Mouse (Mus musculus) hindbrain, embryonic 10.5 days (tissue): ENCODE results near the gene Agk. TPM values are rescaled to one million over a fixed set of nuclear protein-coding genes. Genes with fewer than 3 reads are reported as not detected.
A peak's percentile ranks its signal among the peaks of the same experiment; 100 is the strongest.

ENCODE experiments used
- DNase-seq: peaks from one replicate; pipeline ENCODE4 v3.0.0-alpha.2; 2017; ENCODE audit warnings: low spot score
- H3K27ac ChIP-seq: fragments of 300-500 bp; sonication (generic); 2 replicates; pipeline ENCODE4 v1.5.1; 2016; ENCODE audit warnings: mild to moderate bottlenecking, moderate library complexity
- H3K27me3 ChIP-seq: fragments of 300-500 bp; sonication (generic); 2 replicates; pipeline ENCODE4 v1.6.1; 2016; ENCODE audit warnings: mild to moderate bottlenecking; ENCODE audit not compliant: poor library complexity, insufficient read depth, severe bottlenecking
- H3K36me3 ChIP-seq: fragments of 300-500 bp; sonication (generic); 2 replicates; pipeline ENCODE4 v1.6.1; 2016; ENCODE audit warnings: mild to moderate bottlenecking, moderate library complexity
- H3K4me1 ChIP-seq: fragments of 300-500 bp; sonication (generic); replicated peaks from 2 replicates; pipeline ENCODE4 v1.6.1; 2016; ENCODE audit warnings: mild to moderate bottlenecking
- H3K4me3 ChIP-seq: fragments of 300-500 bp; sonication (generic); 2 replicates; pipeline ENCODE4 v1.5.1; 2016; ENCODE audit warnings: mild to moderate bottlenecking, moderate library complexity
- H3K9me3 ChIP-seq: fragments of 300-500 bp; sonication (generic); 2 replicates; pipeline ENCODE4 v1.6.1; 2016; ENCODE audit warnings: mild to moderate bottlenecking, moderate library complexity
- WGBS: fragments of 180-500 bp; shearing (Covaris S2); methylation state at CpG from one replicate; pipeline ENCODE4 v1.1.7; 2016; 5-methylcytosine and 5-hydroxymethylcytosine counted together
- polyA plus RNA-seq: library from polyadenylated mRNA; unstranded; fragments of >200 nt; fragmentation: Nextera tagmentation; extraction: Ambion mirVana; gene quantifications from 2 replicates; pipeline ENCODE4 v1.2.1, GENCODE M21; 2016

The Agk gene
- polyA plus RNA-seq, 1 experiment from 2014 or later: 41.9 TPM

DNA sequence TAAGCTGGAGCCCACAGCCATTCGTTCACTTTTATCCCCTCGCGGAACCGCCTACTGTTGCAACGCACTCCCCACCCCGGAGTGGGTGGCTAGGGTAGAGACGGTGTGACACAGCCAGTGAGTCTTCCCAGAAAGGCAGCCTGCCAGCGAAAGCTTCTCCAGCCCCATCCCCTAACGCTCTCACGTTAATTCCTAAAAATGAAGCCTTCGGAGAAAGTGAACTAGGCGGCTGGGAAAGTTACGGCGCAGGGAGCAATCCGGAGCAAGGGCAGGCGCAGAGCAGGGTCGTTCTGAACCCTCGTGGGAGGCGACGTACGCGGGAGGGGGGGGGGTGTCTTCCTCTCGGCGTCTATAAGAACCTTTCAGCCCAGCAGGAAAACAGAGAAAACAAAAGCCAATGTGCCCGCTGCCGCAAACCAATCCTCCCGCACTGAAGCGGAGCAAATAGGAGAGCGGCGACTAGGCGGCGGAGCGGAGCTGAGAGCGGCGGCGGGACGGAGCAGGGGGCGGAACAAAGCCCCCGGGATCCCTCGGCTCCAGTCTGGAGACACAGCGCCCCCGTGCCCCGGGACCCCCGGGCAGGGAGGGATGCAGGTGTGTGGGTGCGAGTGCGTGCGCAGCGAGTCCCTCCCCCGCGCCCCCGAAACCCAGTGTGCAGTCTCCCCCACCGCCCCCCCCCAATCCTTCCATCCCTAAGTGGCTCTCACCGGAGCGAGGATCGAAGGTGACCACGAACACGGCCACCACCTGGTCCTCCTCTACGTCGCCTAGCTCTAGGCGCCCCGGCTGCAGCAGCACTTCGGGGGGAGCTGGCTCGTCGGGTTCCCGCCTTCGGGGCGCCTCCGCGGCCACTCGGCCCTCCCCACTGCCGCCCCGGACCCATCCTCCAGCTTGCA, 110.4 kb downstream of the Agk start:
- peaks cover 21% of the 10 kb centered on the region for H3K4me1 ChIP-seq
- no peaks in the 10 kb centered on the region for H3K9me3 ChIP-seq
- peaks cover 34% of the 10 kb centered on the region for H3K27me3 ChIP-seq
- peak overlapping the region; percentile 96 for H3K27ac ChIP-seq
- peak; percentile 66 for DNase-seq
- H3K36me3 ChIP-seq: no peaks in the 10 kb centered on the region
- 1% methylated on average over 72 of the region's 72 CpGs for WGBS
- peak overlapping the region; percentile 88 for H3K4me3 ChIP-seq

DNA sequence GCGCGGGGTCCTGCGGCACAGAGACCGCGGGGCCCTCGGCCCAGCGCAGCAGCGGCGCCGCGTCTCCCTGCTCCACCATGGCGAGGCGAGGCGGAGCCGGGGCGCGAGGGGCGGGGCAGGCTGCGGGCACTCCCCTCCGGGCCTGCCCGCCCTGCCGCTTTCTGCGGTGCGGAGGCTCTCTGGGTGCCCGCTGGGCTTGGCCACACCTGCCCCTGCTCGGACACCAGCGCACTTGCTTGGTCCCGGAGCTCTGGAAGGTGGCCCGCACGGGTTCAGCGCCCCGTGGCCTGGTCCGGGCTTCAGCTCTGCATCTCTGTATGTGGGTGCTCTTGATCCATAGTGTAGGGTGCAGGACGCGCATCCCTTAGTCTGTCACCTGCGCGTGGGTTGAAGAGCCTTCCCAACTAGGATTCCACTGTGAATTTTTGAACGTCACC, 111.1 kb downstream of the Agk start, which contains the start of gene E330009J07Rik:
TSS of gene E330009J07Rik (minus strand) at position 89 of the 437 bp plus-strand sequence.
- H3K4me1 ChIP-seq: peaks cover 21% of the 10 kb centered on the region
- H3K9me3 ChIP-seq: no peaks in the 10 kb centered on the region
- H3K27me3 ChIP-seq: peaks cover 37% of the 10 kb centered on the region
- WGBS: under 1% methylated on average over 38 of the region's 38 CpGs
- H3K27ac ChIP-seq: peak within 1 kb of the TSS; percentile 96
- no peaks in the 10 kb centered on the region for H3K36me3 ChIP-seq
- peak within 1 kb of the TSS; percentile 88 for H3K4me3 ChIP-seq
- peak; percentile 78 for DNase-seq

DNA sequence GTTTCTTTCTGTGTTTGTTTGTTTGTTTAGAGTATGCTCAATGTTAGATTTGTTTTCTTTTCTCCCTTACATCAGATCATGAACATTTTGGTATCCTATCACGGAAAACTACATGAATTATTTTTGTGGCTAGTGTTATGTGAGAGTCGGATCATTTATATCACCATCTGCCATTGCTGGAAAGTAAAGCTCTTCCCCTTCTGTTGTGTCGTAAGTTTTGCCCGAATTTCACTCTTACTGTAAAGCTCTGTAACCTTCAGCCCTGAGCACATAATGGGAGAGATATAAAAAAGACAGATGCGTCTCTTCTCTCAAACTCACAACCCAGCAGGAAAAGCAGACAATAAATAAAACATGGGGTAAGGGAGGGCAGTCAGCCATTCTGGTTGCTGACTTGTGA, 114.0 kb downstream of the Agk start, which contains the start of gene Wee2:
TSS of gene Wee2 (plus strand) at position 153 of the 400 bp plus-strand sequence.
- no peak within 1 kb of the TSS for H3K27ac ChIP-seq
- H3K4me3 ChIP-seq: no peak within 1 kb of the TSS
- H3K4me1 ChIP-seq: peaks cover 18% of the 10 kb centered on the region
- H3K9me3 ChIP-seq: no peaks in the 10 kb centered on the region
- DNase-seq: no peak
- H3K36me3 ChIP-seq: no peaks in the 10 kb centered on the region
- 80% methylated on average over 5 of the region's 5 CpGs for WGBS
- H3K27me3 ChIP-seq: peaks cover 51% of the 10 kb centered on the region

DNA sequence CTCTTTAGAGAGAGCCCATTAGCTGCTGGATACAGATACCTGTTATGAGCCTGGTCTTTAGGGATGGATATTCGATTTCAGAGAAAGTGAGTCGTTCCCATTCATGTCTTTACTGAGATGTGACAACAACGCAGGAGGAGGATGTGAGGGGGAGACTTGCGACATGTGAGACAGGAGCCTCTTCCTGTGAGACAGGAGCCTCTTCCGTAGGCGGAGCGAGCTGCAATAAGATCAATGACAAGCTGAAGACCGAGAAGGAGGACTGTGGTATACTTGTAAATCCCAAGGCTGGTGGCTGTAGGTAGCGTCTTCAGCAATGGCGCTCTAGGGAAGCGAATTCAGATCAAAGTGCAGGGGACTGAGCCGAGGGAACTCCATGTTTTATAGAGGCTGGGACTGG, 114.8 kb downstream of the Agk start:
- WGBS: 54% methylated on average over 12 of the region's 12 CpGs

DNA sequence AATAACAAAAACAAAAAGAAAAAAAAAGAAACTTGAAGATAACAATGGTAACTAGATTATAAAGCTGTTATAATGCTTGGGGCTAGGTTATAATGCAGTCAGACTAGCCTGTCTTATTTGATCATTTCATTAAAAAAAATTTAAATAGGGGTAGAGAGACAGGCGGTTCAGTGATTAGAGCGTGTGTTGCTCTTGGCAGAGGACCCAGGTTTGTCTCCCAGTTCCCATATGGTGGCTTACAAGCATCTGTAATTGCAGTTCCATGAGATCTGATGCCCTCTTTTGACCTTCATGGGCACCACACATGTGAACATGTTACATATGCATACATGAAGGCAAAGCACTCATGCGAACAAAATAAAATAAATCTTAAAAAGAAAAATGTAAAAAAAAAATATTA, 116.3 kb downstream of the Agk start:
- Histone ChIP-seq H3K36me3 (no peaks in the 10 kb centered on the region), H3K4me1 (peaks cover 2% of the 10 kb centered on the region; the same call in 1 of the 2 replicates), H3K27ac (no peak overlapping the region), H3K9me3 (no peaks in the 10 kb centered on the region), H3K4me3 (no peak overlapping the region), H3K27me3 (peaks cover 54% of the 10 kb centered on the region)
- WGBS: 79% methylated on average over 3 of the region's 3 CpGs
- no peak for DNase-seq

More for the DNA sequence above, 114.8 kb downstream of the Agk start:
- no peak for DNase-seq
- H3K4me1 ChIP-seq: peaks cover 10% of the 10 kb centered on the region
- no peaks in the 10 kb centered on the region for H3K36me3 ChIP-seq
- no peaks in the 10 kb centered on the region for H3K9me3 ChIP-seq
- H3K4me3 ChIP-seq: no peak overlapping the region
- peaks cover 54% of the 10 kb centered on the region for H3K27me3 ChIP-seq
- no peak overlapping the region for H3K27ac ChIP-seq

DNA sequence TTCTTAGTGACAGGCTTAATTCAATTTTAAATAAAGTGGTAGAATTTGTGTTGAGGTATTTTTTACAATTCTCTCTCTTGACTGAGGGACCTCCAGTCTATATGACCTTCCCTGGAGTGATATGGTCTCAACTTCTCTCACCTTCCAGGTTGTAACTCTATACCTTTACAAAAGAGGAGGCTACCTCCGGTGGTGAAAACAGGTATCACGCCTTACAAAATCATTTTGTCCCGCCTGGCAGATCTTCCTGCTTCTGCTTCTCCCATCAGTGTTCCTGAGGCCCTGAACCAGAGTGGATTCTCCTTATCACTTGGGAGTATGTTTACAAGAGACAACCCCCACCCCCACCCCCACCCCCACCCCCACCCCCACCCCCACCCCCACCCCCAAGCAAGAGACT, 116.8 kb downstream of the Agk start:
- Histone ChIP-seq H3K36me3 (no peaks in the 10 kb centered on the region), H3K27me3 (peaks cover 50% of the 10 kb centered on the region), H3K4me3 (no peak overlapping the region), H3K9me3 (no peaks in the 10 kb centered on the region), H3K27ac (no peak overlapping the region), H3K4me1 (no peaks in the 10 kb centered on the region)
- 41% methylated on average over 3 of the region's 3 CpGs for WGBS
- DNase-seq: no peak

DNA sequence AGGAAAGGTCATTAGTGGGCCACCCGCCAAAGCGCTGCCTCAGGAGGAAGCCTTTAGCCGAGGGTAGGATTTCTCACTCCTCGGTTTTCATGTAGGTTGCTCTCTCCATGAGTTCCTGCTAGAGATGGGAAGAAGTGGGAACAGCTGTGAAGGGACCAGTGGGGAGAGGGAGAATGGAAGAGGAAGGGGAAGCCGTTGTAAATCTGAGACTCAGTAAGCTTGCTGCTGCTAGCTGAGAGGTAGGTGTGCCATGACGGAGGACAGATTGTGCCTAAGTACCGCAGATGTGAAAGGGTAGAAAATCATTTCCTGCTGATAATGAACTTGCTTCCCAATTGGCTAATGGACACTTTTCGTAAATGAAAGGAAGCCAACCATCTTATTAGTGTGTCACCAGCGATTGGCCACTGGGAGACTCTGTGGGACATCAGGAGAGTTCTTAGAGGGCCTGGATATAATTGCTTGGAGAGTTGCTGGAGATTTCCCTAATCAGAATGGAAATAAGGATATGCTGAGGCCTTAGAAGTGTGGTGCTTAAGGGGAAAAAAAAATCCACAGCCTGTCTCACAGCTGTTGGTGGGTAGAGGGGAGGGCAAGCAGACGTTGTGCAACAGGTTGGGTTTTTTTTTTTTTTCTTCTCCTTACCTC, 118.4 kb downstream of the Agk start:
- 50% methylated on average over 10 of the region's 10 CpGs for WGBS
- H3K4me3 ChIP-seq: no peak overlapping the region
- DNase-seq: no peak
- H3K9me3 ChIP-seq: no peaks in the 10 kb centered on the region
- no peaks in the 10 kb centered on the region for H3K4me1 ChIP-seq
- H3K36me3 ChIP-seq: no peaks in the 10 kb centered on the region
- H3K27me3 ChIP-seq: peaks cover 36% of the 10 kb centered on the region
- H3K27ac ChIP-seq: no peak overlapping the region

Other genes starting within 250 kb of the Agk start
- 10.1 and 12.4 TPM in 2 replicates for gene E330009J07Rik, start 111.0 kb downstream of the Agk start, polyA plus RNA-seq
- 0.21 TPM in 1 of 2 replicates, not detected in the other for gene Wee2, start 113.9 kb downstream of the Agk start, polyA plus RNA-seq
- 175 and 200 TPM in 2 replicates for gene Ssbp1, start 146.2 kb downstream of the Agk start, polyA plus RNA-seq
- gene Tas2r137, start 166.1 kb downstream of the Agk start, polyA plus RNA-seq: not detected in 2 replicates
- gene Tas2r108, start 168.4 kb downstream of the Agk start, polyA plus RNA-seq: 0.30 TPM in 1 of 2 replicates, not detected in the other
- not detected in 2 replicates for gene Prss37, start 194.3 kb downstream of the Agk start, polyA plus RNA-seq
- 0.17 and 0.18 TPM in 2 replicates for gene Olfr461, start 229.9 kb downstream of the Agk start, polyA plus RNA-seq
- gene Olfr460, start 244.3 kb downstream of the Agk start, polyA plus RNA-seq: not detected in 2 replicates